Mouse (Mus musculus): ENCODE data around the gene Gja5.
A peak's percentile ranks its signal among the peaks of the same experiment; 100 is the strongest.
"Not testable (repeated sequence)": the region's sequence is repeated elsewhere in the genome, so short reads cannot be mapped to it uniquely, and the experiment has no call there.

Gene Gja5

DNA sequence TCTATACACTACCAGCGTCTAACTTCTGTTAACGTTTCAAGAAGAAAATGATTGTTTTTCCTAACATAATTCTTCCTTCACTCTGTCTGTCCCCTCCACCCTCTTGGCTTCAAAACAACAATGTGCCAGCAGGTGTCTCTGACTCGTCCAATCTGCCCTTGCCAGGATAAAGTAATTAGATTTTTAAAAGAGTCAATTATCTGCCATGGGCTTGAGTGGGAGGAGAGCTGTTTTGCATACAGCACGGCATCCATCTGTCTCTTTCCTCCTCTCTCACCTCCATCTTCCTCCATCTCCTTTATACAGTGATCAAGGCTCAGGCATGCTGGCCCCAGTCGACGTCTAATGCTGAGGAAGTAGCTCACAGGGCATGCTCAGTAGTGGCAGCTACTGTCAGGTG lies 132.6 kb downstream of the Gja5 start:
- no peak for DNase-seq (ENCODE audit: low spot score)

DNA sequence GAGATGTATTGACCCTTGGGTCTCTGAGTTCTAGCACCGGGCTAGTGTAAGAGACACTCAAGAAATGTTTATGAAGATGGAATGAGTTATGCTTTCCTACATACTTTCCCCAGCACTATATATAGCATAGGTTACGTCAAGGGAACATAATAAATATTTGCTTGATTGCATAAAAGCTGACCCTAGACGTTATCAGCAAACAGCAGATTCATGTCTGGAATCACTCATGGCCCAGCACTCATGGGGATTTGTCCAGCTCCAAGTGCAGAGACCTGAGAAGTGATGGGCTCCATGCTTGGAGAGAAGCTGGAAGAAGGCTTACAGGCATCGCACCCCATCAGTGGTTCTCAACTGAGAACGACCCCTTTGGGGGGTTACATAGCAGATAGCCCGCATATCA lies 135.2 kb downstream of the Gja5 start:
- no peak for DNase-seq (ENCODE audit: low spot score)

DNA sequence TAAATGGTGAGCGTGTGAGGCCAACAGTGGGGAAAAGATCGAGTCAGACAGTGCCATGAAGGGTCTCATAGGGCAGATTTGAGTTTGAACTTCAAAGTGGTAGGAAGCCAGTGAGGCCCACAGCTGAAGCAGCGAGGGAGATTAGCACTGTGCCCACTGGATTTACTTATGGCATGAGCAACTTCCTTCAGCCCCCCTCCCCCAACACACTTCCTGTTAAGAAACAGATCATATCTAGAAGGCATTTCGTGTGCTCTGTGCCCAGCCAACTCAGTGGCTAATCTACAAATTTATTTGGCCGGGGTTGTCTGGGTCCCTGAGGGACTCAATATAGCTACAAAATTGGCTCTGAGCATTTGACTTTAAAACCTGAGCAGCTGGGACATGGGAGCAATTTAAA lies 139.7 kb downstream of the Gja5 start:
- no peak for DNase-seq (ENCODE audit: low spot score)

- no peak for DNase-seq (ENCODE audit: low spot score)
Measured at GRCm38 (mm10) chr3:97047757-97048156, 143.3 kb downstream of the Gja5 start.

GRCm38 (mm10) chr3:97048360-97048759 lies 143.9 kb downstream of the Gja5 start:
- DNase-seq (ENCODE audit: low spot score): no peak

GRCm38 (mm10) chr3:97051264-97051744 lies 146.8 kb downstream of the Gja5 start:
- DNase-seq (ENCODE audit: low spot score): no peak

- no peak for DNase-seq (ENCODE audit: low spot score)
Measured at GRCm38 (mm10) chr3:97052069-97052799, 147.7 kb downstream of the Gja5 start.

- no peak for DNase-seq (ENCODE audit: low spot score)
Measured at GRCm38 (mm10) chr3:97058704-97059103, 154.2 kb downstream of the Gja5 start.

- DNase-seq (ENCODE audit: low spot score): no peak
Measured at GRCm38 (mm10) chr3:97060119-97060518, 155.6 kb downstream of the Gja5 start.

- DNase-seq (ENCODE audit: low spot score): no peak
Measured at GRCm38 (mm10) chr3:97062814-97063213, 158.3 kb downstream of the Gja5 start.

DNA sequence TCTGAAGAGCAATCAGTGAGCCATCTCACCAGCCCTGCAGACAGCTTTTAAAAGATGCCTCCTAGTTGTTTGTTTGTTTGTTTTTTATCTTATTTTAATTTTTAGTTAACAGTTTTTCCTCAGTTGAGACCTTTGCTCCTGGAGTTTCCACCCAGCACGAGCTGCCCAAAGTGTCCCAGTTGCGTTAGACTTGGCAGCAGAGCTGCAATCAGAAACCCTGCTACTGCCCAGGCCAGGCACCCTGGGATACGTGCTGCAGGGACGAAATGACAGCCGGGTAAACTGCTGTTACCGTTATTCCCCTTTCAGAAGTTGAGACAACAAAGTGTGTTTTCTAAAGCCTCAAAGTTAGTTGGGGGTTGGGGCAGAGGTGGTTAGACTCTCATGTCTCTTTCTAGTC lies 159.6 kb downstream of the Gja5 start:
- DNase-seq (ENCODE audit: low spot score): no peak

DNA sequence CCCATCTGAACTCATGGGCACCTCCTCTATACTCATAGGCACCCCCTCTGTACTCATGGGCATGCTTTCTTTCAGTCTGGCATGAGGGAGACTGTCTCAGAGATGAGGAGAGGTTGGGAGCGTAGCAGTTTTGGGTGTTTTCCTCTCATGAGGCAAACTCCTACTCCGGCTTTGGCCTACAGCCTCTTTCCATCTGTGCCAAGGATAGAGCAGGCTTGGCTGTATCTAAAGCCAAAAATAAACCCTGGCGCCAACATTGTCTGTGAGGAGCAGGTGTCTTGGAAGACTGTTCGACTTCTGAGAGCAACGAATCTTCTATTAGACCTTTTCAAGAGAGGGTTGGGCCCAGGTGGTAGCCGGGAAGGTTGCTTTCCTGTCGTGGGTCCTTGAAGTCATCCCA lies 165.1 kb downstream of the Gja5 start:
- DNase-seq (ENCODE audit: low spot score): not testable (repeated sequence)

DNA sequence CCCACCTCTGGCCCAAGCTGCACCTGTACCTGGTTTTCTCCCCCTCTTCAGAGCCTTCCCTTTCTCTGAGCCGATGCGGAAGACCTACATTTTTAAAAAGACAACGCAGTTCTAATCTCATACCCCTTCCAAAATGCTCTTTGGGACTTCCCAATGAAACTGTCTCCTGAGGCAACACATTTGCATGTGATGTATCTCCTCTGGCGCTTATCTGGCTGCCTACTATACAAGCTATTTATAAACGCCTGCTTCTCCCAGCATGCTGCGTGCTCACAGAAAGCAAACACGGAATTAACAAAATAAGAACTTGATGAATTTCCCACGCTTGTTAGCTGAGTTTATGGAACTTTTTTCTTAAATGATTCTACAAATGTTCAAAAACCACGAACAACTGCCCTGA lies 167.4 kb downstream of the Gja5 start:
- not testable (repeated sequence) for DNase-seq (ENCODE audit: low spot score)

GRCm38 (mm10) chr3:97072361-97072760 lies 167.9 kb downstream of the Gja5 start:
- not testable (repeated sequence) for DNase-seq (ENCODE audit: low spot score)

- DNase-seq (ENCODE audit: low spot score): not testable (repeated sequence)
Measured at GRCm38 (mm10) chr3:97075744-97076350, 171.4 kb downstream of the Gja5 start.

DNA sequence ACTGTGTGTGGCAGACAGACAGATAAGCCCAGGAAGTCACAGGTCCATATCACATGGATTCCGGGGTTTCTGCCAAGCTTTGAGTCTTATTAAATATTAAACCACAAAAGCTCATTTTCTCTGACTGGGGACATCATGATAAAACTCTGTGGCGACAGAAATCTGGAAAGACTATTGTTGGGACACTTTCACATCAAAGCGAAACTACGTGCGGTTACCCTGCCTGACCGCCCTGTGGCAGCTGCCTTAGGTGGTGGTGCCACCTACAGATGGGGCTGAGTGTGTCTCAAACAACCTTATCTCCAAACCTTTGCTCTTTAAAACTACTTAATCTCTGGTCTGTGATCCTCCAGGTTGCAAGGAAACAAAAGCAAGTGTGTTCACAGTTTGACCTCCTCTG lies 171.9 kb downstream of the Gja5 start:
- DNase-seq (ENCODE audit: low spot score): peak; percentile 1

GRCm38 (mm10) chr3:97078436-97078835 lies 173.9 kb downstream of the Gja5 start:
- peak; percentile 3 for DNase-seq (ENCODE audit: low spot score)

DNA sequence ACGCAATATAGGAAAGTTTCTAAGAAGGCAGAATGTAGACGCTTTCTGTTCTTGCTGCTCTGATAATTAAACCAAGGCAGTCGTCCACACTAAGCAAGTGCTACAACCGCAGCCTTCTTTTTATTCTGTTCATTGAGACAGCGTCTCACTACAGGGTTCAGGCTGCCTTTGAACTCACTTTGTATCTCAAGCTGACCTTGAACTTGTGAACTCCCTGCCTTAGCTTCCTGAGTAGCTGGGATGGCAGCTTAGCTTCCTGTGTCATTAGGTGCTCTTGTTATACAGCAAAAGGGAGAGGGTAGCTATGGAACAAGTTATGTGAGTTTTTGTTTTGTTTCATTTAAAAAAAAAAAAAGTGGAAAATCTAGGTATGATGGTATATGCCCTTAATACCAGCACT lies 177.7 kb downstream of the Gja5 start:
- DNase-seq (ENCODE audit: low spot score): no peak

- peak; percentile 40 for DNase-seq (ENCODE audit: low spot score)
Measured at GRCm38 (mm10) chr3:97087326-97087725, 182.8 kb downstream of the Gja5 start.

DNA sequence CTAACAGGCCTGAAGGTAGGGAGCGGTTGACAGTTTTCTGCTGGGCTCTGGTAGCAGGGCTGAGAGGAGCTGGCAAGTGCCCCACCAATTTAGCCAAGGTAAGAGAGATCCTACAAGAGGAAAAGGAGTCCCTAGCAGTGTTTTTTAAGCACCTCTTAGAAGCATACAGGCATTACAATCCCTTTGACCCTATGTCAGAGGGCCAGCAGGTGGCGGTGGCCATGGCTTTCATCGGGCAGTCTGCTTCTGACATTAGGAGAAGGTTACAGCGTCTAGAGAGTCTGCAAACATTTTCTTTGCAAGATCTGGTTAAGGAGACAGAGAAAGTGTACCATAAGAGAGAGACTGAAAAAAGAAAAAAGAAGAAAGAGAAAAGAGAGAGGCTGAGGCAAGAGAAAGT lies 183.8 kb downstream of the Gja5 start:
- not testable (repeated sequence) for DNase-seq (ENCODE audit: low spot score)

GRCm38 (mm10) chr3:97091971-97092370 lies 187.5 kb downstream of the Gja5 start:
- DNase-seq (ENCODE audit: low spot score): not testable (repeated sequence)

DNA sequence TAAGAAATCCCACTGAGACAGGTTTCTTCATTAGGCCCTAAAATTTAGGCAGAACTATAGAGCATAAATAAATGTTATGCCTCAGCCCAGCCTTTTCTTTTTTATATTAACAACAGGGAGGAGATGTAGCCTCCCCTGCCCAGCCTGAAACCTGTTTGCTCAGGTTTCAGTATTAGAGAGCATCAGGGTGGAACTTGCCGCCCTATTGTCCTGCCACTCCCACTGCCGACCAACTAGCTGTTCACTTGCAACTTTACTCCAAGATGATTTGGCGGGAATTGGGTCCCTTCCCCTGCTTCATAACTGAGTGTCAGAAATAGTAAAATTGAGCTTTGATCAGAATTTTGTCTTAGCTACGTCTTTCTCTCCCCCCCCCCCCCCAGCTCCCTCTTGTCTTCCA lies 192.2 kb downstream of the Gja5 start:
- not testable (repeated sequence) for DNase-seq (ENCODE audit: low spot score)

DNA sequence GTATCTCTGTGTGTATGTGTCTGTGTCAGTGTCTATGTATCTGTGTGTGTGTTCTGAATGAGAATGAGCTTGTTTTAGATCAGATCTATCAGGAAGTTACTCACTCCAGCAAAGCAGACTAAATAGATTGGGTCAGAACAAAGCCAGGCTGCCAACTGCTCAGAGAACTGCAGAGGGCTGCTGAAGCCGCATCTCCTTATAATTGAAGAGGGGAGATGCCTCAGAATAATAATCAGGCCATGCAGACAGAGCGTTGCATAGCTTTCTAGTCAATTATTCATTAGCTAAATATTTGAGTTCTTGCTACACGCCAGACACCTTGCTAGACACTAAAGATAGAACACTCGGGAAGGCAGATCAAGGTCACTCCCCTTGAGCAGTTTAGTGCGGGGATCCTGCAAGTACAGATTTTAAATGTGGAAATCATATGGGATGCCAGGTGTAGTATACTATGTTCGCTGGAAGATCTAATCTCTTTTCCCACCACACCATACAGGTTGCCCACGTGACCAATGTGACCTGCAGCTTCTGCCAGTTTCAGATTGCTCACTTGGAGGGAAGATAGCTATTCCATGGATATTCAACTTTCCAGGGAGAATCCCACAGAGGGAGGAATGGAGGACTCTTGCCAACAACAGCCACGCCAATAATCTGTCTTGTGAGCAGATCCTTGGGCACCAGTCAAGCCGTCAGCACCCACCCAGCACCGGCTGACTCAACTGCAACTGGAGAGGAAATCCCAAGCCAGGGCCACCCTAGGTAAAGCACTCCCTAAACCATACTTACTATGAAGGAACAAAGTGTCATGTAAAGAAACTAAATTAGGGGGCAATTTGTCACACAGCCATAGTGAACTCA lies 196.5 kb downstream of the Gja5 start:
- no peak for DNase-seq (ENCODE audit: low spot score)
